Mouse (Mus musculus) frontal cortex, adult 2 months (tissue): ENCODE measurements around the gene Otud7a. TPM values are rescaled to one million over a fixed set of nuclear protein-coding genes. Genes with fewer than 3 reads are reported as not detected.

Experiments
- DNase-seq, 2 experiments: peaks; one replicate each; pipeline ENCODE4 v3.0.0; 2022; ENCODE audit warnings: low spot score in 1 of 2; ENCODE audit errors: extremely low spot score in 1 of 2
- polyA plus RNA-seq: library from polyadenylated mRNA; depleted of rRNA; stranded (reverse); fragments of >200 nt; gene quantifications from 2 replicates; pipeline ENCODE4 v1.2.3, GENCODE M21; 2012; rRNA removed

Gene Otud7a
- polyA plus RNA-seq, 1 experiment: 65.9 TPM

DNA sequence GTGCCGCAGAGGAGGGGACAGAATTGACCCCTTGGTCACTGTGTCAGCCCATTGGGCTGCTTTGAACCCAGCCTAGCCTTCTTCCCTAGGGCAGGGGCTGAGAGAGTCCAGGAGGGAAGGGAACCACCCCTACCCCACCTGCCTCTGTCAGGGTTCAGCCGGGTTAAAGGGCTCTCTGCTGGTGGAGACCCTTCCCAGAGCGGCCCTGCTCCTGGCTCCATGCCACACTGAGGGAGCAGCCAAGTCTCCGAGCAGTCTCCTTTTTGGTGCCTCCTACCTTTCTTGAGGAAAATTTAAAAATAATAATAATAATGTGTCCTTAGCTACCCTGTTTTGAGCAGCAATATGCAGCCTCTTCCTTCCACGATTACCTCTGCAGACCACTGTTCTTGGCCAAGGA lies 315.1 kb downstream of the Otud7a start:
- DNase-seq: no peak

GRCm38 (mm10) chr7:63762529-63762928 lies 318.0 kb downstream of the Otud7a start:
- DNase-seq: no peak

DNA sequence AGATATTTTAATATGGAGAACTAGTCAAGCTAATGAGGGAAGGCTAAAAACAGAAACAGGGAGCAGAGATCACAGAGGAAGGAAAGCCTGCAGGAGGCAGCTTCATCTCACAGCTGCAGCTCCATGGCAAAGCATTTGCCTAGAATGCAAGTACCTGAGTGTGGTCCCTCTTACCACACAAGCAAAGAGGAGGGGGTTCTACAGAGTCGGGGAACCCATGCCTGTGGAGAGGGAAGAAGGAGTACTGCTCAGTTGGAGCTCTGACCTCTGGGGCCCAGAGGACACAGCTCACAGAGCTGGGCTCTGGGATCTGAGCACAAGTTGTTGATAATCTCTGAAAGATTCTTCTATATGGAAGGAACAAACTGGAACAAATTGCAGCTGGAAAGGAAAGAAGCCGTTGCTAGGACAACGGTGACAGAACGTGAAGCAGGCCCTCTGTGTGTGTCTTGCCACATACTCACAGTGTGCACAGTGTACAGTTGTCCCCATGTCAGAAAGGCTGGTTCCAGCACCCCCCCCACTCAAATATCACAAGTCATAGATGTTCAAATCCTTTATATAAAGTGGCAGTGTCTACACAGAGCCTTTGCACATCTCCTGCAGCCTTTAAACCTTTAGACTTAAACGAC lies 324.0 kb downstream of the Otud7a start:
- peak in 1 of 2 experiments; percentile 38 for DNase-seq

DNA sequence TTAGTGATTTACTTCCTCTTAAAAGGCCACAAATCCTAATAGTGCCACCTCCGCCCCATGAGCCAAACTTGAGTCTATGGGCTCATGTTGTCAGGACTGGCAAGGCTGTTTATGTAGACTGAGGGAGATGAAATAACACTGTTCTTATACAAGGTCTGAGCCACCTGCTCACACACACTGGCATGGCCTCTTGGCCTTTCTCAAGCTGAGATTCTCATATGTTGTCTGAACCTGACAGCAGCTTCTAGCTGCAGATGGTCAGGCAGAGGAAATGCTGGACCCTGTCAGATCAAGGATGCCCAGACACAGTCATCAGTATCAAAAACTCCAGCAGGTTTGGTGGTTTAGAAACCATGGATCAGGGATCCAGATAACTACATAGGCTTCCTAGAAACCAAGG lies 328.7 kb downstream of the Otud7a start:
- DNase-seq: no peak

DNA sequence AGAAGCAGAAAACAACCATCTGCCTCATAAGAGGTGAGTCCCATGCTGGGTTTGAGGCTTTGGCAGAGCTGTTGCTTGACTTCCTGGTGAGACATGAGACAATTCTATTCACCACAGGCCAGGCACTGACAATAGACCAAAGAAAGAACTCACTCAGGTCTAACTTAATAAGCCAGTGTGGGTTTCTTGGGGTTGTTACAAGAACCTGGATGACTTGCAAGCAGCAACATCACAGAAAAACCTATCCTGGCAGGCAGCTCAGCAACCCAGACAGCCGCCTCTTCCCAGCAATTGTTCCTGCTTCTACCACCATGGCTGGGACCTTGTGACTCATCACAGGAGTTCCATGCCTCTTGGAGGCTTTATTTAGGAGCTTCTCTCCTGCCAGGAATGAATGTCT lies 329.7 kb downstream of the Otud7a start:
- DNase-seq: peak in 1 of 2 experiments; percentile 76

DNA sequence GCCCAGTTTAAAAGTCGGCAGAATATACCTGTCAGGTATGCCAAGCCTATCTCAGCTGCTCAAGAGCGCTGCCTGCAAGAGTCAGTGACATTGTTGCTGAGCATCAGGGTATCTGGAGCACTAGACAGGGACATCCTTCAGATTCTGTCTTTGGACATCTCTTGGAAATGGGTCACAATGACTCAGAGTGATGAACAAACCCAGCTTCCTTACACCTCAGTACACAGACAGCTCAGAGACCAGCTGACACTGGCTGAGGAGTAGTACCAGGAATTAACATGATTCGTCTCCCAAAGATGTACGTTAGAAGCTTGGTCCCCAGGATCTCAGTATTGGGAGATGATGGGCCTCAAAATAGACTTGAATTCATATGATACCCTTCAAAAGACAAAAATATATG lies 332.8 kb downstream of the Otud7a start:
- peak in 1 of 2 experiments; percentile 47 for DNase-seq

DNA sequence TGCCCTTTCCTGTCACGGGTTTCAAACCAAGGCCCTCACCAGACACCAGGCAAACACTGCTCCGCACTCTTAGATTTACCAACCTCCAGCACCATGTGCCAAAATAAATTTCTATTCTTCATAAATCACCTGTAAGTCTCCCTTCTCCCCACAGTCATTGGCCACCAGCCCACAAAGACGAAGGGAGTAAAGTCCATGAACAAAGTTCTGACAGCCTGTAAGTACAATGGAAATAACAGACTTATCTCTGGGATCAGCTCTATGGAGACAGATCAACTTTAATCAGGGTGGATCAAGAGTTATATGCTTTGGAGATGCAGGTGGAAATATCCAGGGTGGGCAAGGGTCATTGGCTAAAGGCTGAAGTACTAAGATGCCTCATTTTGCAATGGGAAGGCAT lies 336.3 kb downstream of the Otud7a start:
- no peak for DNase-seq

DNA sequence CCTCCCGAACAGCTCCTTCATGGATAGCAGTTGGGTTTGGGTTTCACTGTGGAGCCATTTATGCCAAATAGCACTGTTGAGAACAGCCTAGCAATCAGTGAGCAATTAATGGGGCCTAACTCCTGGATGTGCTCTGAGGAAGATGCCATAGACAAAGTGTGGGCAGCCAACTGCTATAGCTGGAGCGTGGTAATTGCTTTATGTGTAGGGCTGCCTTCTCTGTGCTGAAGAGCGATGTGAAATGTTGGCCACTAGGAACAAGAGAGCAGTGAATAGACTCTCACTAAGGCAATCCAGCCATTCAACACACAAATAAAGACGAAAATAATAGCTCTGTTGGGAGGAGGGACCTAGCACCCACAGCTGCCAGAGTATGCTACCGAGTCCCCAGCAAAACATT lies 345.2 kb downstream of the Otud7a start:
- DNase-seq: no peak

- no peak for DNase-seq
Observed at GRCm38 (mm10) chr7:63796001-63796632, 351.6 kb downstream of the Otud7a start.

DNA sequence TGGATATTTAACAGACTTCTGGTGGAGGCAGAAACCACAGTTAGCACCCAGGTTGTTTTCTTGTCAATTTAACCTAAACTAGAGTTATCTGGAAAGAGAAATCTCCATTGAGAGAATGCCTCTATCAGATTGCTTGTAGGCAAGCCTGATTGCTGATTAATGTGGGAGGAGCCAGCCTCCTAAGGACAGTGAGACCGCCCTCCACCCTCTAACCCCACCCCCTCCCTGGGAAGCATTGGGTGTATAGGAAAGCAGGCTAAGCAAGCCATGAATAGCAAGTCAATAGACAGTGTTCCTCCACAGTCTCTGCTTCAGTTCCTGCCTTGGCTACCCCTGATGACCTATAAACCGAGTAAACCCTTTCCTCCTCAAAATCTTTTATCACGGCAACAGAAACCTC lies 353.9 kb downstream of the Otud7a start:
- no peak for DNase-seq

DNA sequence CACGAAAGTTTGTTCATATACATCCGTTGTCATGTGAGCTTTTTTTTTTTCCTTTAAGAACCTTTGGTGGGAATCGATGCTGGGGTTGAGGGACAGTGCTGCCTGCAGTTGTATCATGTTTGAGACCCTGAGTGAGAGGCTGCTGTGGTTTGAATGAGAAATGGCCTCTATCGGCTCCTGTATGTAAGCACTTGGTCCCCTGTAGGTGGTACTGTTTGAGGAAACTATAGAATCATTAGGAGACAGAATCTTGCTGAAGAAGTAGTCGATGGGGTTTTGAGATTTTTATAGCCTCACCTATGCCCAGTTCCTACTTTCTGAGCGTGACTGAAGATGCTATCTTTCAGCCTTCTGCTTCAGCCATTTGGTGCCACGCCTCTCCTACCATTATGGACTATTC lies 354.8 kb downstream of the Otud7a start:
- DNase-seq: no peak

DNA sequence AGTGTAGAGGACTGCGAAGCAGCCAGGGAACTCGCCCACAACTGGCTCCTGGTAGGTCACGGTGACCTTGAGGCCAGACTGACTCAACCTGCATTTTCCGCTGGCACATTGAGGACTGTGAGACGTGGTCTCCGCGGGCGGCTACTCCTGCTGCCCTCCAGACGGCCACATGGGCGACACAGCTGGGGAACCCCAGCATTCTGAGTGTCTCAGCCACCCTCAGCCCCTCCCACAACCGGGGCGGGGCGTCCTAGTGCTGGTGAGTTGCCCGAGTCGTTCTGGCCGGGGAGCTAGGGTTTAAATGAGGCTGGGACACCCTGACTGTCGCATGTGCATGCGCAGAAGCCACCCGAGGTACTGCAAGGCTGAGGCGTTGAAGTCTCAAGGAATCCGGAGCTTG lies 358.2 kb downstream of the Otud7a start:
- no peak for DNase-seq

Other genes with a start within 250 kb of the Otud7a start
- 7.5 and 9.5 TPM in 2 replicates for gene Chrna7, start 232.2 kb upstream of the Otud7a start, polyA plus RNA-seq